ENCODE assay signal across 8 mouse cellular contexts in the genomic region with DNA sequence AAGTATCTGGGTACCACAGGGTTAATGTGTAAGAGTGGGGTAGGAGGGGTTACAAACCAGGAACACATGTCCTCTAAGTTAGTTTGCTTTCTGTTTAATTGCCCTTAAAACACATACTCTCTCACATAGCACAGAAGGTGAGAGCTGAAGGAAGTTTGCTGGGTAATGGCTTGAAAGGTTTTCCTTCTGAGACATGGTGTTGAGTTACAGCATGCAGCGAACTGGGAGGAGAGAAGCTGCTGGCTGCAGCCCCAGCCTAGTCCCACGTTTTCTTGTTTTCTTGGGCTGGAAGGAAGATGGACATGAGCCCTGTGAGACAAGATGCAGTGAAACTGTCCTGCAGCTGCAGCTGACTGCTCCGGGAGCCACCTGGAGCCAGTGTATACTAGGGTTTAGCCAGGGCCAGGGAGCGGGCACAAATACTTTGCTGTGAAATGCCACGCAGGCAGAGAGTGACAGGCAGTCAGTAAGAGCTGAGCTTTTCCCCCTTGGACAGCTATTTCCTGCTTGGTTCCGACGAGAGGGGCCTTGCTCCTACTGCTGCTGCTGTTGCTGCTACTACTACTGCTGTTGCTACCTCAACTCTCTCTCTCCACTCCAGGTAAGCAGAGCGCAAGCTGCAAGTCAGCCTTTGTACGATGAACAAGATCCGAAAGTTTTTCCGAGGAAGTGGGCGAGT. TPM values are rescaled to one million over a fixed set of nuclear protein-coding genes. Genes with fewer than 3 reads are reported as not detected.
A peak's percentile ranks its signal among the peaks of the same experiment; 100 is the strongest.
DNase-seq lines count a peak whose midpoint lies in the region; ATAC-seq and TF ChIP-seq lines count a peak whose summit lies in the region.
"Had no signal": no experiment of that assay in that cellular context is flagged by ENCODE, and none has a peak within 500 bp of the region (broad histone marks: within the 10 kb centered on the region; RNA-seq: fewer than 3 reads in every experiment).

A gene (plus strand): TSS at position 133 of the 679 bp plus-strand sequence.

- H3K27me3 ChIP-seq in CH12.LX (replicated peaks), result no peaks in the 10 kb centered on the region
- no peaks in the 10 kb centered on the region for H3K27me3 ChIP-seq in heart, embryonic 15.5 days
- no peaks in the 10 kb centered on the region for H3K27me3 ChIP-seq in limb, embryonic 13.5 days

- no peak for ATAC-seq in heart, embryonic 15.5 days (replicated peaks; ENCODE audit: insufficient number of reproducible peaks, insufficient read depth, low FRiP score, low read depth)
- ATAC-seq in limb, embryonic 13.5 days (ENCODE audit: low FRiP score, low read depth), result peak; percentile 94
- ATAC-seq: forebrain, embryonic 16.5 days had no signal

- in situ Hi-C loops in CH12.LX (cut with MboI; ENCODE audit: low pct_ligation_motif_present, low pct_unique_long_range_greater_than_20kb, low sequenced_read_pairs), result no loop called here

- peak within 1 kb of the TSS; percentile 41 for H3K4me2 ChIP-seq in CH12.LX (ENCODE audit: insufficient read depth, low read depth, poor library complexity, severe bottlenecking)
- peak within 1 kb of the TSS; percentile 59 for H3K4me2 ChIP-seq in heart, embryonic 15.5 days
- peak within 1 kb of the TSS; percentile 67 for H3K4me2 ChIP-seq in limb, embryonic 13.5 days (replicated peaks)

- H3K36me3 ChIP-seq in CH12.LX (replicated peaks in 1 of 2; ENCODE audit: control insufficient read depth in 1 of 2, insufficient read depth in 1 of 2, low read length in 1 of 2), result no peaks in the 10 kb centered on the region
- H3K36me3 ChIP-seq in heart, embryonic 15.5 days, result no peaks in the 10 kb centered on the region
- H3K36me3 ChIP-seq in limb, embryonic 13.5 days, result no peaks in the 10 kb centered on the region

- no peak for TF ChIP-seq EP300 in CH12.LX (IDR thresholded peaks at IDR 0.05; ENCODE audit: low read length)

- dilution Hi-C loops in CH12.LX (cut with MboI; ENCODE audit: extremely low pct_ligation_motif_present, extremely low pct_unique_long_range_greater_than_20kb, low sequenced_read_pairs), result no loop called here

- H3K4me1 ChIP-seq in CH12.LX (ENCODE audit: control insufficient read depth in 1 of 2, insufficient read depth in 2 of 2), result peaks cover 5 to 6% of the 10 kb centered on the region in 2 experiments; a peak in 1 of 4 replicates
- no peaks in the 10 kb centered on the region for H3K4me1 ChIP-seq in brown adipose tissue, adult 24 weeks (ENCODE audit: control insufficient read depth, insufficient read depth, insufficient read length, low read length)
- peaks cover 12% of the 10 kb centered on the region for H3K4me1 ChIP-seq in heart, embryonic 15.5 days (replicated peaks)
- H3K4me1 ChIP-seq in limb, embryonic 13.5 days, result peaks cover 29% of the 10 kb centered on the region

- no peaks in the 10 kb centered on the region for H3K79me2 ChIP-seq in CH12.LX (replicated peaks; ENCODE audit: control insufficient read depth, extremely low read depth, insufficient read depth, poor library complexity, severe bottlenecking)

- no peak for TF ChIP-seq CTCF in CH12.LX (conservative IDR thresholded peaks at IDR 0.05 in 1 of 2, IDR thresholded peaks at IDR 0.05 in 1 of 2; ENCODE audit: low read depth in 2 of 2, low read length in 2 of 2)

- WGBS in heart, embryonic 15.5 days, result 34% methylated on average over 12 of the region's 12 CpGs
- WGBS in limb, embryonic 13.5 days, result 11% methylated on average over 12 of the region's 12 CpGs

- no peak for TF ChIP-seq RAD21 in CH12.LX (IDR thresholded peaks at IDR 0.05; ENCODE audit: low read depth, low read length)

- no peak within 1 kb of the TSS for H3K9ac ChIP-seq in CH12.LX (ENCODE audit: insufficient read depth, low read depth)
- peak within 1 kb of the TSS; percentile 21; the same call in 1 of the 2 replicates for H3K9ac ChIP-seq in heart, embryonic 15.5 days
- peak within 1 kb of the TSS; percentile 58 for H3K9ac ChIP-seq in limb, embryonic 13.5 days

- no peaks in the 10 kb centered on the region for H3K9me3 ChIP-seq in CH12.LX (replicated peaks; ENCODE audit: low read length)
- no peaks in the 10 kb centered on the region for H3K9me3 ChIP-seq in heart, embryonic 15.5 days (replicated peaks)
- H3K9me3 ChIP-seq in limb, embryonic 13.5 days, result no peaks in the 10 kb centered on the region

- DNase-seq in CH12.LX (ENCODE audit: extremely low read depth), result no peak
- DNase-seq in frontal cortex, postnatal 36 days (ENCODE audit: low spot score in 2 of 2), result no peak
- DNase-seq in cerebellum, postnatal 10 days, result no peak
- DNase-seq in cerebellum, adult 11 months, result no peak

- no peak within 1 kb of the TSS for H3K27ac ChIP-seq in CH12.LX (ENCODE audit: insufficient read depth, low read depth)
- no peak within 1 kb of the TSS for H3K27ac ChIP-seq in brown adipose tissue, adult 24 weeks (replicated peaks; ENCODE audit: low read depth, low read length)
- H3K27ac ChIP-seq in heart, embryonic 15.5 days, result peak within 1 kb of the TSS; percentile 53
- peak within 1 kb of the TSS; percentile 84 for H3K27ac ChIP-seq in limb, embryonic 13.5 days

- no peak within 1 kb of the TSS for H3K4me3 ChIP-seq in CH12.LX (replicated peaks in 1 of 3; ENCODE audit: low read depth in 2 of 3, low read length in 2 of 3, poor library complexity in 1 of 3)
- peak within 1 kb of the TSS; percentile 29 for H3K4me3 ChIP-seq in brown adipose tissue, adult 24 weeks (ENCODE audit: insufficient read depth, low read depth, low read length)
- peak within 1 kb of the TSS; percentile 35 for H3K4me3 ChIP-seq in heart, embryonic 15.5 days
- H3K4me3 ChIP-seq in limb, embryonic 13.5 days, result peak within 1 kb of the TSS; percentile 42

- TF ChIP-seq POLR2A in CH12.LX (IDR thresholded peaks at IDR 0.05; ENCODE audit: low read depth, low read length), result no peak

TF ChIP-seq in CH12.LX, 34 proteins besides CTCF, POLR2A, EP300 and RAD21:
- TF ChIP-seq NRF1 (IDR thresholded peaks at IDR 0.05; ENCODE audit: low read depth, low read length) (no peak), PAX5 (IDR thresholded peaks at IDR 0.05; ENCODE audit: low read length) (no peak), ETS1 (conservative IDR thresholded peaks at IDR 0.05; ENCODE audit: low read depth, low read length) (no peak), CHD1 (IDR thresholded peaks at IDR 0.05; ENCODE audit: low read depth, low read length) (no peak), E2F4 (IDR thresholded peaks at IDR 0.05; ENCODE audit: insufficient replicate concordance, low read depth, low read length) (no peak), USF1 (IDR thresholded peaks at IDR 0.05; ENCODE audit: low read depth, low read length) (no peak), ZMIZ1 (IDR thresholded peaks at IDR 0.05; ENCODE audit: low read depth, low read length) (no peak), HCFC1 (IDR thresholded peaks at IDR 0.05; ENCODE audit: low read depth, low read length) (no peak), MXI1 (IDR thresholded peaks at IDR 0.05; ENCODE audit: low read depth, low read length) (no peak), IRF4 (IDR thresholded peaks at IDR 0.05; ENCODE audit: low read depth, low read length) (no peak), MYC (IDR thresholded peaks at IDR 0.05; ENCODE audit: low read depth, low read length) (no peak), ZNF384 (IDR thresholded peaks at IDR 0.05; ENCODE audit: low read depth, low read length) (no peak), UBTF (IDR thresholded peaks at IDR 0.05; ENCODE audit: low read depth, low read length) (no peak), ZKSCAN1 (IDR thresholded peaks at IDR 0.05; ENCODE audit: borderline replicate concordance, low read depth, low read length) (no peak), NELFE (IDR thresholded peaks at IDR 0.05; ENCODE audit: low read depth, low read length) (no peak)

RNA-seq across cellular contexts. Expression of the gene that starts here (rescaled TPM):
- 0.04 TPM in 1 of 2 replicates, not detected in the other for total RNA-seq in CH12.LX (2012; rRNA removed)
- not detected in 2 replicates for total RNA-seq in CH12.LX (2014; rRNA removed)
- not detected in 2 replicates for polyA plus RNA-seq in CH12.LX (2012; ENCODE audit: insufficient read length, low read depth)
- not detected in 2 replicates for polyA plus RNA-seq in brown adipose tissue, adult 24 weeks (2012; ENCODE audit: insufficient read depth, insufficient read length, missing spikeins)
- polyA plus RNA-seq in heart, embryonic 15.5 days (2015; fragmentation: Nextera tagmentation; extraction: Ambion mirVana), result 0.76 and 1.0 TPM in 2 replicates
- polyA plus RNA-seq in limb, embryonic 13.5 days (2015; fragmentation: Nextera tagmentation; extraction: Ambion mirVana), result 4.9 and 5.3 TPM in 2 replicates

Comparison
In these comparisons a context has a peak if more than half of its experiments do, and no peak if none do; other contexts are left out.
1. H3K27ac ChIP-seq: peak in heart, embryonic 15.5 days (single experiment) and limb, embryonic 13.5 days (single experiment); none in CH12.LX (single experiment) and brown adipose tissue, adult 24 weeks (single experiment).
2. H3K4me3 ChIP-seq: peak in brown adipose tissue, adult 24 weeks (single experiment), heart, embryonic 15.5 days (single experiment) and limb, embryonic 13.5 days (single experiment); none in CH12.LX (0 of 3).
3. Peak in every context shown above with its lines, with median percentiles within 50 percentile points of each other: H3K4me2 ChIP-seq.